ENCODE assay signal across 11 mouse cellular contexts in the genomic region with DNA sequence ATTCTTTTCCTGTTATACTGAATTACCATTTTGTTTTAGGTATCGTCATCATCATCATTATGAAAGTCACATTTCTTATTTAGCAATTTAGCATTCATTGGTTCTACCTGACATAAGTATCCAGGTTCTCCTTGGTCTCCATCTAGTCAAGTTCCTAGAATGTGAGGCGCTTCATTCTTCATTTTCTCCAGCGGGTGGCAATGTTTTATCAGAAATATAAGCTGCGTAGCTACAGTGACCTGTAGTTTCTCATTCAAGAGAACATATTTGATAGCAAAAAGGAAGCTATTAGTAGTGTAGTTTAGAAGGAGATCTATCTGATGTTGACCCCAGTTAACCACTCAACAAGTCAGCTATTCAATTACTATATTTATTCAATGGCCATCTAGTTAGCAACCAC. TPM values are rescaled to one million over a fixed set of nuclear protein-coding genes. Genes with fewer than 3 reads are reported as not detected.
A peak's percentile ranks its signal among the peaks of the same experiment; 100 is the strongest.
DNase-seq lines count a peak whose midpoint lies in the region; ATAC-seq and TF ChIP-seq lines count a peak whose summit lies in the region.
"Had no signal": no experiment of that assay in that cellular context is flagged by ENCODE, and none has a peak within 500 bp of the region (broad histone marks: within the 10 kb centered on the region; RNA-seq: fewer than 3 reads in every experiment).

No protein-coding gene starts in this region.

- ATAC-seq in embryonic facial prominence, embryonic 11.5 days (replicated peaks; ENCODE audit: insufficient number of reproducible peaks, low FRiP score, low TSS enrichment, low read depth), result no peak
- peak; percentile 75 for ATAC-seq in forebrain, postnatal 0 days
- no peak for ATAC-seq in neural tube, embryonic 15.5 days (ENCODE audit: low FRiP score)

- H3K4me1 ChIP-seq in embryonic facial prominence, embryonic 11.5 days (ENCODE audit: control insufficient read depth, insufficient read depth, low read length), result no peaks in the 10 kb centered on the region
- no peaks in the 10 kb centered on the region for H3K4me1 ChIP-seq in embryonic facial prominence, embryonic 10.5 days
- H3K4me1 ChIP-seq in forebrain, postnatal 0 days (ENCODE audit: insufficient read depth), result no peaks in the 10 kb centered on the region
- H3K4me1 ChIP-seq in neural tube, embryonic 15.5 days, result no peaks in the 10 kb centered on the region

- H3K27me3 ChIP-seq in embryonic facial prominence, embryonic 11.5 days (ENCODE audit: control insufficient read depth, insufficient read depth, low read length), result no peaks in the 10 kb centered on the region
- H3K27me3 ChIP-seq in embryonic facial prominence, embryonic 10.5 days (replicated peaks; ENCODE audit: low read depth, poor library complexity, severe bottlenecking), result no peaks in the 10 kb centered on the region
- no peaks in the 10 kb centered on the region for H3K27me3 ChIP-seq in forebrain, postnatal 0 days (ENCODE audit: insufficient read depth, low read length)
- H3K27me3 ChIP-seq in neural tube, embryonic 15.5 days (replicated peaks), result no peaks in the 10 kb centered on the region

- intact Hi-C loops in left cerebral cortex, postnatal 14 days (cut with DNase I), result loop anchor here (5.0 to 10.0 kb wide), 2 partner anchors 117 to 536 kb away; partner anchors contain the start of gene Krtap28-13

- H3K4me3 ChIP-seq in embryonic facial prominence, embryonic 11.5 days (ENCODE audit: low read depth, low read length), result no peak overlapping the region
- H3K4me3 ChIP-seq in embryonic facial prominence, embryonic 10.5 days, result no peak overlapping the region
- H3K4me3 ChIP-seq in forebrain, postnatal 0 days (ENCODE audit: low read depth, low read length), result no peak overlapping the region
- no peak overlapping the region for H3K4me3 ChIP-seq in neural tube, embryonic 15.5 days (replicated peaks)

- no peaks in the 10 kb centered on the region for H3K36me3 ChIP-seq in embryonic facial prominence, embryonic 11.5 days (replicated peaks; ENCODE audit: control insufficient read depth, insufficient read depth, low read depth, low read length)
- H3K36me3 ChIP-seq in embryonic facial prominence, embryonic 10.5 days (replicated peaks), result no peaks in the 10 kb centered on the region
- no peaks in the 10 kb centered on the region for H3K36me3 ChIP-seq in forebrain, postnatal 0 days (ENCODE audit: insufficient read depth)
- H3K36me3 ChIP-seq in neural tube, embryonic 15.5 days, result no peaks in the 10 kb centered on the region

- no peak overlapping the region for H3K4me2 ChIP-seq in embryonic facial prominence, embryonic 11.5 days (ENCODE audit: low read depth, low read length)
- H3K4me2 ChIP-seq in forebrain, postnatal 0 days (ENCODE audit: low read depth), result no peak overlapping the region
- no peak overlapping the region for H3K4me2 ChIP-seq in neural tube, embryonic 15.5 days
- H3K4me2 ChIP-seq: heart, embryonic 11.5 days had no signal

- no peaks in the 10 kb centered on the region for H3K9me3 ChIP-seq in embryonic facial prominence, embryonic 11.5 days (replicated peaks; ENCODE audit: control insufficient read depth, low read length)
- no peaks in the 10 kb centered on the region for H3K9me3 ChIP-seq in embryonic facial prominence, embryonic 10.5 days
- no peaks in the 10 kb centered on the region for H3K9me3 ChIP-seq in forebrain, postnatal 0 days (ENCODE audit: low read length)
- no peaks in the 10 kb centered on the region for H3K9me3 ChIP-seq in neural tube, embryonic 15.5 days (replicated peaks)

- 72% methylated on average over 4 of the region's 4 CpGs for WGBS in embryonic facial prominence, embryonic 11.5 days
- 73% methylated on average over 4 of the region's 4 CpGs for WGBS in embryonic facial prominence, embryonic 10.5 days
- whole genome bisulfite sequencing in forebrain, postnatal 0 days, result 66% methylated on average over 4 of the region's 4 CpGs
- 80% methylated on average over 4 of the region's 4 CpGs for WGBS in neural tube, embryonic 15.5 days

- peak; percentile 62 for DNase-seq in embryonic facial prominence, embryonic 11.5 days (ENCODE audit: low spot score)
- DNase-seq in embryonic facial prominence, embryonic 10.5 days (ENCODE audit: low spot score), result no peak
- peak; percentile 41 to 45 for DNase-seq in left cerebral cortex, postnatal 14 days (ENCODE audit: low spot score in 2 of 2)
- no peak for DNase-seq in left cerebral cortex, adult 11 months (ENCODE audit: low spot score)
- DNase-seq in cerebellum, adult 18-20 months, result peak; percentile 52 to 54
- DNase-seq in forebrain, postnatal 0 days, result peak; percentile 77
- no peak for DNase-seq in adrenal gland, postnatal 4 days (ENCODE audit: low spot score in 2 of 2)
- DNase-seq: kidney, postnatal 4 days had no signal

- H3K27ac ChIP-seq in embryonic facial prominence, embryonic 11.5 days (replicated peaks; ENCODE audit: low read depth, low read length), result no peak overlapping the region
- no peak overlapping the region for H3K27ac ChIP-seq in embryonic facial prominence, embryonic 10.5 days (replicated peaks)
- H3K27ac ChIP-seq in forebrain, postnatal 0 days (ENCODE audit: low read depth, low read length), result no peak overlapping the region
- H3K27ac ChIP-seq in neural tube, embryonic 15.5 days (replicated peaks), result no peak overlapping the region

- no peak overlapping the region for H3K9ac ChIP-seq in embryonic facial prominence, embryonic 11.5 days (replicated peaks; ENCODE audit: low read length)
- no peak overlapping the region for H3K9ac ChIP-seq in forebrain, postnatal 0 days
- no peak overlapping the region for H3K9ac ChIP-seq in neural tube, embryonic 15.5 days (replicated peaks)

- peak; percentile 72 for TF ChIP-seq CTCF in forebrain, postnatal 0 days (IDR thresholded peaks at IDR 0.05; ENCODE audit: low read depth)

RNA-seq across cellular contexts. Expression of gene Daw1, which starts 21.9 kb away (rescaled TPM):
- not detected in 2 replicates for polyA plus RNA-seq in embryonic facial prominence, embryonic 11.5 days (2014; fragmentation: Nextera tagmentation; extraction: Ambion mirVana)
- 0.18 TPM in 1 of 2 replicates, not detected in the other for polyA plus RNA-seq in embryonic facial prominence, embryonic 10.5 days (2016; fragmentation: Nextera tagmentation; extraction: Ambion mirVana)
- total RNA-seq in left cerebral cortex, postnatal 14 days (2021), result under 1 TPM; 0.46 to 0.53 TPM
- 2.0 and 2.5 TPM in 2 replicates for total RNA-seq in forebrain, postnatal 0 days (2014; rRNA removed)
- polyA plus RNA-seq in forebrain, postnatal 0 days (2015; fragmentation: Nextera tagmentation; extraction: Ambion mirVana), result 0.93 and 1.6 TPM in 2 replicates
- 1.2 and 1.4 TPM in 2 replicates for polyA plus RNA-seq in neural tube, embryonic 15.5 days (2015; fragmentation: Nextera tagmentation; extraction: Ambion mirVana)
- under 1 TPM in 1 of 2 experiments, not detected in 1; 0.31 TPM for total RNA-seq in adrenal gland, postnatal 4 days (2021)
- polyA plus RNA-seq: heart, embryonic 11.5 days; liver, embryonic 16.5 days had no signal

Comparison
In these comparisons a context has a peak if more than half of its experiments do, and no peak if none do; other contexts are left out.
1. DNase-seq: peak in embryonic facial prominence, embryonic 11.5 days (single experiment), left cerebral cortex, postnatal 14 days (2 of 2), cerebellum, adult 18-20 months (2 of 2) and forebrain, postnatal 0 days (single experiment); none in embryonic facial prominence, embryonic 10.5 days (single experiment), left cerebral cortex, adult 11 months (single experiment) and adrenal gland, postnatal 4 days (0 of 2).